Mouse (Mus musculus): ENCODE data around the gene Lcn12.

Lcn12 gene

GRCm38 (mm10) chr2:25496462-25496861 is 2.8 kb upstream of the Lcn12 start:
- no peak for DNase-seq (ENCODE audit: low read depth, low spot score)

GRCm38 (mm10) chr2:25492988-25493387 is 723 bp downstream of the Lcn12 start:
- no peak for DNase-seq (ENCODE audit: low read depth, low spot score)

- no peak for DNase-seq (ENCODE audit: low read depth, low spot score)
Observed at GRCm38 (mm10) chr2:25488671-25489068, 5.0 kb downstream of the Lcn12 start.

GRCm38 (mm10) chr2:25487965-25488670 is 5.6 kb downstream of the Lcn12 start:
- no peak for DNase-seq (ENCODE audit: low read depth, low spot score)

- DNase-seq (ENCODE audit: low read depth, low spot score) = no peak
Observed at GRCm38 (mm10) chr2:25484901-25485647, 8.6 kb downstream of the Lcn12 start.

GRCm38 (mm10) chr2:25482969-25483368 is 10.7 kb downstream of the Lcn12 start:
- no peak for DNase-seq (ENCODE audit: low read depth, low spot score)

GRCm38 (mm10) chr2:25480541-25480940 is 13.2 kb downstream of the Lcn12 start:
- no peak for DNase-seq (ENCODE audit: low read depth, low spot score)

- DNase-seq (ENCODE audit: low read depth, low spot score) = no peak
Observed at GRCm38 (mm10) chr2:25479551-25480311, 14.0 kb downstream of the Lcn12 start.

GRCm38 (mm10) chr2:25477967-25478675 is 15.6 kb downstream of the Lcn12 start:
- DNase-seq (ENCODE audit: low read depth, low spot score) = no peak

- no peak for DNase-seq (ENCODE audit: low read depth, low spot score)
Observed at GRCm38 (mm10) chr2:25477541-25477940, 16.2 kb downstream of the Lcn12 start.

- no peak for DNase-seq (ENCODE audit: low read depth, low spot score)
Observed at GRCm38 (mm10) chr2:25472550-25472949, 21.2 kb downstream of the Lcn12 start.

- no peak for DNase-seq (ENCODE audit: low read depth, low spot score)
Observed at GRCm38 (mm10) chr2:25469969-25470368, 23.7 kb downstream of the Lcn12 start, which contains the start of gene Ptgds. Ptgds (minus strand) TSS chr2:25470046.

- DNase-seq (ENCODE audit: low read depth, low spot score) = no peak
Observed at GRCm38 (mm10) chr2:25468962-25469915, 24.5 kb downstream of the Lcn12 start.

GRCm38 (mm10) chr2:25467606-25468303 is 26.0 kb downstream of the Lcn12 start:
- DNase-seq (ENCODE audit: low read depth, low spot score) = no peak

GRCm38 (mm10) chr2:25465816-25466635 is 27.7 kb downstream of the Lcn12 start:
- no peak for DNase-seq (ENCODE audit: low read depth, low spot score)

- no peak for DNase-seq (ENCODE audit: low read depth, low spot score)
Observed at GRCm38 (mm10) chr2:25465256-25465655, 28.5 kb downstream of the Lcn12 start.

- DNase-seq (ENCODE audit: low read depth, low spot score) = no peak
Observed at GRCm38 (mm10) chr2:25463630-25464029, 30.1 kb downstream of the Lcn12 start.

- DNase-seq (ENCODE audit: low read depth, low spot score) = no peak
Observed at GRCm38 (mm10) chr2:25461407-25461806, 32.3 kb downstream of the Lcn12 start.
